Mouse (Mus musculus) stomach, embryonic 15.5 days (tissue): ENCODE measurements around the gene Trim62. TPM values are rescaled to one million over a fixed set of nuclear protein-coding genes. Genes with fewer than 3 reads are reported as not detected.

Experiments used
- ATAC-seq: fragments of 200-750 bp; cut with Nextera tagmentation; 2 replicates; pipeline ENCODE4 v1.8.0; 2017; ENCODE audit warnings: low read depth, moderate number of reproducible peaks, moderate TSS enrichment; ENCODE audit not compliant: insufficient read depth, low FRiP score
- H3K27ac ChIP-seq: fragments of 300-500 bp; sonication (generic); 2 replicates; pipeline ENCODE4 v1.5.1; 2015; ENCODE audit warnings: mild to moderate bottlenecking, inconsistent platforms
- H3K27me3 ChIP-seq: fragments of 300-500 bp; sonication (generic); replicated peaks from 2 replicates; pipeline ENCODE4 v1.6.1; 2015; ENCODE audit warnings: inconsistent platforms
- H3K36me3 ChIP-seq: fragments of 300-500 bp; sonication (generic); 2 replicates; pipeline ENCODE4 v1.6.1; 2015; ENCODE audit warnings: inconsistent platforms
- H3K4me1 ChIP-seq: fragments of 300-500 bp; sonication (generic); 2 replicates; pipeline ENCODE4 v1.6.1; 2015; ENCODE audit warnings: inconsistent platforms
- H3K4me2 ChIP-seq: fragments of 300-500 bp; sonication (generic); 2 replicates; pipeline ENCODE4 v1.6.1; 2015; ENCODE audit warnings: mild to moderate bottlenecking, inconsistent platforms
- H3K4me3 ChIP-seq: fragments of 300-500 bp; sonication (generic); replicated peaks from 2 replicates; pipeline ENCODE4 v1.5.1; 2015; ENCODE audit warnings: inconsistent platforms
- H3K9ac ChIP-seq: fragments of 300-500 bp; sonication (generic); 2 replicates; pipeline ENCODE4 v1.6.1; 2015; ENCODE audit warnings: inconsistent platforms
- H3K9me3 ChIP-seq: fragments of 300-500 bp; sonication (generic); 2 replicates; pipeline ENCODE4 v1.6.1; 2016; ENCODE audit warnings: inconsistent platforms
- WGBS: fragments of 180-500 bp; shearing (Covaris S2); methylation state at CpG from one replicate; pipeline ENCODE4 v1.1.7; 2015; 5-methylcytosine and 5-hydroxymethylcytosine counted together
- polyA plus RNA-seq: library from polyadenylated mRNA; unstranded; fragments of >200 nt; fragmentation: Nextera tagmentation; extraction: Ambion mirVana; gene quantifications from 2 replicates; pipeline ENCODE4 v1.2.1, GENCODE M21; 2015

Gene Trim62
- polyA plus RNA-seq, 1 experiment from 2014 or later = 3.3 TPM

DNA sequence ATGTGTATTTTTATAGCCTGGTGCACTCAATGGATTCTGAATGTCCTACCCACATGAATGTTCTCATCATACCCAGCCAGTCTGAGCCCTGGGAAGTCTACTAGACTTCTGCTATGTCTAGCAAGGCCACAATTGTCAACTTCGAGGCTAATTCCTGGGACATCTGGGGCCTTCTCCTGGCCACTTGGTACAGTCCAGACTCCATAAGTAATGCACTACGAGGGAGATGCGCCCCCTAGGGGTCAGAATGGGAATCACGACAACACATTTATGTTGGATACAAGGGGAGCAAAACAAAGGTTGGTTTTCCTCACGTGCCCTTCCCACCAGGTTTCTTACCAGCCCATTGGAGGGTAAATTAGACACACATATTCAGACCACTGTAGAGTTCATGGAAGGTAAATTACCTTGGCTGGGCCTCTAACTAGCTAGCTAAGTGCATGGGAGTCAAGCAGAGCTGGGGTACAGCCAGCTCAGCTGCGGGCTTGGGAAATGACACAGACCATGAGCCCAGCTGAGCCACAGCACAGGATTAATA, 64.8 kb downstream of the Trim62 start:
- Histone ChIP-seq H3K27me3 (no peaks in the 10 kb centered on the region), H3K4me3 (no peak overlapping the region), H3K27ac (no peak overlapping the region), H3K9ac (no peak overlapping the region), H3K36me3 (no peaks in the 10 kb centered on the region), H3K9me3 (no peaks in the 10 kb centered on the region), H3K4me2 (no peak overlapping the region), H3K4me1 (no peaks in the 10 kb centered on the region)
- 41% methylated on average over 6 of the region's 6 CpGs for whole genome bisulfite sequencing
- no peak for ATAC-seq

DNA sequence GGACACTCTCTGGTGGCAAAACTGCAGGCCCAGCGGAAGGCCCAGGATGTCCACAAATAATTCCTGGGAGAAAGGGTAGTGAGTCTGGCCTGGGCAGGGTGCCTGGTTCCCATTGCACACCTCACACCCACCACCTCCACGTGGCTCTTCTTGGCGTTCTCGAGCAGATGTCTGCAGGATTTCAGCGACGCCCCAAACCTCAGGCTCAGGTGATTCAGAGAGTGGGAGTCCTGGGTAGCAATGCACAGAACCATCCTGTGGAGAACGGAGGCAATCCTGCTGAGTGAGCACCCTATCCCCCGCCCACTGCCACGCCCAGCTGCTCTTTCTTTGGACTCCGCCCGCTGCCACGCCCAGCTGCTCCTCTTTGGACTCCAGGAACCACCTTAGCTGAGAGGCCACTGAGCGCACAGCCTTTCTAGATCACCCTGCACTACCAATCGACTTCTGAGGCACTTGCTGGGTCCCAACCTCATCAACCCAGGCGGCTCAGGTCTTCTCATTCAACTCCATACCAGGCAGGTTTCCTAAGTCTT, 66.2 kb downstream of the Trim62 start:
- no peak overlapping the region for H3K9ac ChIP-seq
- no peaks in the 10 kb centered on the region for H3K4me1 ChIP-seq
- no peaks in the 10 kb centered on the region for H3K9me3 ChIP-seq
- H3K36me3 ChIP-seq = no peaks in the 10 kb centered on the region
- no peak for ATAC-seq
- WGBS = 37% methylated on average over 15 of the region's 15 CpGs
- no peak overlapping the region for H3K4me2 ChIP-seq
- H3K4me3 ChIP-seq = no peak overlapping the region
- no peak overlapping the region for H3K27ac ChIP-seq
- H3K27me3 ChIP-seq = no peaks in the 10 kb centered on the region

DNA sequence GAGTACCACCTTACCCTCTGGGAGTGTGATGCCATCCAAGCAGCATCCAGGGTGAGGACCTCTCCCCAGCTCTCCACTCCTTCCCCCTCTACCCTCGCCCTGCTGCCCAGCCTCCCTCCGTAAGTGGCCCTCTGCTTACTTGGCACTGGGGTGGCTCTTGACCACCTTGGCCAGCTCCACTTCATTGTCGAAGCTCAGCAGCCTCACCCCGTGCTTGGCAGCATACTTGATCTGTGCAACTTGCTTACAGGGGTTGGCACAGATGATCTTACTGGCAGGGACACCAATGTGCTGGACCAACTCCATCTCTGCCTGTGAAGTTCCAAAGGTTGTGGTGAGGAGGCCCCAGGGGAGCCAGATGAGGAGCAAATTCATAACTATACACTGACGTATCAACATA, 67.1 kb downstream of the Trim62 start:
- no peaks in the 10 kb centered on the region for H3K4me1 ChIP-seq
- H3K9me3 ChIP-seq = no peaks in the 10 kb centered on the region
- no peak overlapping the region for H3K27ac ChIP-seq
- H3K36me3 ChIP-seq = no peaks in the 10 kb centered on the region
- H3K4me2 ChIP-seq = no peak overlapping the region
- H3K4me3 ChIP-seq = no peak overlapping the region
- no peaks in the 10 kb centered on the region for H3K27me3 ChIP-seq
- H3K9ac ChIP-seq = no peak overlapping the region
- WGBS = 78% methylated on average over 5 of the region's 5 CpGs
- no peak for ATAC-seq

DNA sequence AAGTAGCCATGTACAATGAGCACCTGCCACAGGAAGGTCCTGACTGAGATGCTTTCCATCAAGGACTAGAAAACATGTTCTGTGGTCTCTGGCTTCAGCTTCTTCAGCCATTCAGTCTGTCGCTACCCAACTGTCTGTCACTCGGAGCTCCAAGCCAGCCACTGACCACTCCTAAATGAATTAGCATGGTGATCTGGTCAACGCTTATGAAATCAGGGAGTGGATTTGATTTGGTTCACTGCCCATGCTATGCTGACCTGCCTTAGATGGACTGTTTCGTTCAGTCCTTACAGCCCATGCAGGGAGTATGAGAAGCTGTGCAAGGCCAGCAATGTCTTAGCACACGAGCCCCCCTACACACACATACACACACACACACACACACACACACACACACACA, 70.5 kb downstream of the Trim62 start:
- H3K27me3 ChIP-seq = no peaks in the 10 kb centered on the region
- ATAC-seq = no peak
- H3K4me3 ChIP-seq = no peak overlapping the region
- H3K4me1 ChIP-seq = peaks cover 6% of the 10 kb centered on the region; the same call in 1 of the 2 replicates
- H3K9ac ChIP-seq = no peak overlapping the region
- WGBS = 86% methylated on average over 5 of the region's 5 CpGs
- no peaks in the 10 kb centered on the region for H3K36me3 ChIP-seq
- H3K27ac ChIP-seq = no peak overlapping the region
- H3K4me2 ChIP-seq = no peak overlapping the region
- no peaks in the 10 kb centered on the region for H3K9me3 ChIP-seq

DNA sequence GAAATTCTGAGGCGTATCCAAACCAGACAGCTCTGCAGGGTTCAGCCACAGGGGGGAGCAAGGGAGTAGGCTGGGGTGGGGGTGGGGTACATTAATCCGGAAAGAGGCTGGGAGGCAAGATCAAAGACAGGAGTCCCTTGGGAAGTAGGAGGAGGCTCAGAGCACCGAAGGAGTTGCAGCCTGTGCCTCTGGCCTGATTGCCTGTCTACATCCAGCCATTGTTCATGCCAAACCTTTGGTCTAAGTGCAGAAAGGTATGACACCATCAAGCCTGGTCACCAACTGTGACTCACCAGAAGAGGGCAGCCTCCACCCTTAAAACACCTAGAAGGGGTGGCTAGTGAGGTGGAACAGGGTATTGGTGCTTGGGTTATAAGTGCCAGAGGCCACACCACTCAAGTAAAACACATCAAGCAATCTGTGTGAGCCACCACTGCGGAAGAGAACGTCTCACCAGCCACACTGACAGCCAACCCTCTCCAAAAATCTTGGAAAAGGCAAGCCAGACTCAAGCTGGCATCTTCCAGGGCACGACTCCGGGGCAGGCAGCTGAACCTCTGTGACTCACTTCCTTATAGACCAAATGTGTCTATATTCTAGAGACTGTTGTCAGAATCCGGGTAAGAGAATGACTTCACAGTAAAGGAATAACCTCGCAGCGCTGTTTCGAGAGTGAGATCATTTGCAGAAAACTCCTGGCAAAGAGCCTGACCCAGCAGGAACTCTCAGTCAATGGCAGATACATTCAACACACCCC, 74.0 kb downstream of the Trim62 start:
- WGBS = 38% methylated on average over 11 of the region's 11 CpGs
- Histone ChIP-seq H3K27ac (peak overlapping the region; percentile 28; the same call in 1 of the 2 replicates), H3K4me2 (no peak overlapping the region), H3K9me3 (no peaks in the 10 kb centered on the region), H3K36me3 (no peaks in the 10 kb centered on the region), H3K4me1 (peaks cover 17% of the 10 kb centered on the region), H3K27me3 (no peaks in the 10 kb centered on the region), H3K9ac (no peak overlapping the region), H3K4me3 (no peak overlapping the region)
- peak; percentile 52; the same call in 1 of the 2 replicates for ATAC-seq

DNA sequence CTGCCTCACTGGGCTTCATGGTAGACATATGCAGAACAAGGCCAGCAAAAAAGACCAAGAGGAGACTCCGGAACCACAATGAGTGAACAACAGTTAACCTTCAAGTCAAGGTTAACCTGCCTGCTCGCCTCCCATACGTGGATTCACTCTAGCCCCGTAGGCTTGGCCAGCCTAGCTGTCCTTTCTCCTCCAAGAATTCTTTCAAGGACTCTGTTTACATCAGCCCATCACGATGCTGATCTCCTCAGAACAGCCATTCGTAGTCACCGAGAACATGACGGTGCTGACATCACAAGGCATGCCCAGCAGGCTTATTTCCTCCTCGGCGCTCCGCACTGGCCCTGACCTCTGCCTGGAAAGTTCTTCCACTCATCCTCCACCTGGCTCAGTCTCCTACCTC, 74.8 kb downstream of the Trim62 start:
- H3K9ac ChIP-seq = no peak overlapping the region
- no peak overlapping the region for H3K4me3 ChIP-seq
- no peak for ATAC-seq
- H3K27me3 ChIP-seq = no peaks in the 10 kb centered on the region
- no peak overlapping the region for H3K4me2 ChIP-seq
- H3K27ac ChIP-seq = peak overlapping the region; percentile 28; the same call in 1 of the 2 replicates
- H3K4me1 ChIP-seq = peaks cover 21% of the 10 kb centered on the region
- H3K36me3 ChIP-seq = no peaks in the 10 kb centered on the region
- WGBS = 75% methylated on average over 11 of the region's 11 CpGs
- no peaks in the 10 kb centered on the region for H3K9me3 ChIP-seq

DNA sequence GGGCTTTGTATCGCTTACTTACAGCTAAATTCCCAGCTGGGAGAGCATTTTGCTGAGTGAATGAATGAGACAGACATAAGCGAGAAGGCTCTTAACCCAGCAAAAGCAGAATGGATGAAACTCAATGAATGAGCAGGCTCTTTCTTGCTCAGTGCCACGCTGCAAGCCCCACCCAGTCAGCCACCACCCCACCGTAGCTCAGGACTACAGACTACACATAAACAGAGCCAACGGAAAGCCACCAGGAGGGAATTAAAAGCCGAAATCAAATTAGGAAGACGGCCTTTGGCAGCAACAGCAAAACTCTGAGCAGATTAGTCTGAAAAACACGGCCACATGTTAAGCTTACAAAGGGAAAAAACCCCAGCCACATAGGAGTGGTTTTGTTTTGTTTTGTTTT, 75.5 kb downstream of the Trim62 start:
- no peaks in the 10 kb centered on the region for H3K36me3 ChIP-seq
- H3K9ac ChIP-seq = no peak overlapping the region
- no peaks in the 10 kb centered on the region for H3K9me3 ChIP-seq
- H3K4me2 ChIP-seq = no peak overlapping the region
- H3K27me3 ChIP-seq = no peaks in the 10 kb centered on the region
- no peak overlapping the region for H3K27ac ChIP-seq
- no peak overlapping the region for H3K4me3 ChIP-seq
- 59% methylated on average over 8 of the region's 8 CpGs for WGBS
- peaks cover 22% of the 10 kb centered on the region for H3K4me1 ChIP-seq
- no peak for ATAC-seq

DNA sequence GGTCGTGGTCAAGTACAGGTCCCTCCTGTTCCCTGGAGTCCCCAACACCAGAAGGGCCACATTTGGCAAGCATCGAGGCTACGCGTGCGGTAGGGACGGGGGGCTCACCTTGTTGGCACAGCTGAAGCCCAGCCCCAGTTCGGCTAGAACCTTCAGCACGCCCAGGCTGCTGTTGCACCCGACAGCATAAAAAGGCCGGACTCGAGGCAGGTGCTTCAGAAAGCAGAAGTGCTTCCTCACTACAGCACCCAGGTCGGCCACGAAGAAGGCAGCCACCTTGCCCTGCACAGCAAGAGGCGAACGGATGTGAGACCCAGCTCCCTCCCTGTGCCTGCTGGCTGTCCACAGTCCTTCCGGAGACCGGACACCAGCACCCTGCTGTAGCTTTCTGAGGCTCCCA, 76.3 kb downstream of the Trim62 start:
- Histone ChIP-seq H3K4me1 (peaks cover 22% of the 10 kb centered on the region), H3K36me3 (no peaks in the 10 kb centered on the region), H3K4me2 (no peak overlapping the region), H3K4me3 (no peak overlapping the region), H3K9me3 (no peaks in the 10 kb centered on the region), H3K27me3 (no peaks in the 10 kb centered on the region; the same call in 1 of the 2 replicates), H3K9ac (no peak overlapping the region), H3K27ac (no peak overlapping the region)
- no peak for ATAC-seq
- 83% methylated on average over 17 of the region's 17 CpGs for WGBS

Other genes starting within 250 kb of the Trim62 start
- gene Phc2, start 228.9 kb upstream of the Trim62 start, polyA plus RNA-seq = 46.9 and 49.3 TPM in 2 replicates
- gene A3galt2, start 128.2 kb upstream of the Trim62 start, polyA plus RNA-seq = 0.09 and 0.14 TPM in 2 replicates
- gene Zfp362, start 77.5 kb upstream of the Trim62 start, polyA plus RNA-seq = 22.8 and 26.6 TPM in 2 replicates
- gene Azin2, start 78.9 kb downstream of the Trim62 start, polyA plus RNA-seq = 16.7 and 18.4 TPM in 2 replicates
- gene Ak2, start 108.4 kb downstream of the Trim62 start, polyA plus RNA-seq = 200 and 217 TPM in 2 replicates
- gene Rnf19b, start 174.7 kb downstream of the Trim62 start, polyA plus RNA-seq = 7.2 and 7.6 TPM in 2 replicates
- gene Tmem54, start 222.0 kb downstream of the Trim62 start, polyA plus RNA-seq = 47.7 and 56.2 TPM in 2 replicates
- gene Hpca, start 238.5 kb downstream of the Trim62 start, polyA plus RNA-seq = 2.4 and 2.7 TPM in 2 replicates